Mouse (Mus musculus) cerebellum, adult 11-12 months (tissue): ENCODE measurements around the gene Tubgcp3.
"Not testable (repeated sequence)": the region's sequence is repeated elsewhere in the genome, so short reads cannot be mapped to it uniquely, and the experiment has no call there.

Experiments used
- DNase-seq: peaks from one replicate; pipeline ENCODE4 v3.0.0; 2022

Tubgcp3 gene

GRCm38 (mm10) chr8:12638446-12638845 lies 33.6 kb downstream of the Tubgcp3 start:
- DNase-seq = no peak

- no peak for DNase-seq
These were observed 36.7 kb downstream of the Tubgcp3 start for GRCm38 (mm10) chr8:12635366-12635765.

DNA sequence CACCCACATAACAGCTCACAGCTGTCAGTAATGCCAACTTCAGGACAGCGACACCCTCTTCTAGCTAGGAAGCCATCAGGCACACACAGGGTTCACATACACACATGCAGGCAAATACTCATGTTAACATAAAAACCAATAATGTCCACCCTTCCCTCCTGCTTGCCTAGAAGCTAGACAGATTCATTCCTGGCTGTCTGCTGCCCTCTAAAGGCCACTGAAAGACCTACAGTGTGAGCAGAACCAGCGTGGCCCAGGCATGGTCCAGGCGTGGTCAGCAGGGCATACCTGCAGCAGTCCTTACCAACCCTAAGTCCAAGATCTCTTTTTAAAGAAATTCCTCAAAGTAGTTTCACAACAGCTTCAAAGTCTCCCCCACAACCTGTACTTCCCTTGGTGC lies 43.0 kb downstream of the Tubgcp3 start:
- peak; percentile 18 for DNase-seq

DNA sequence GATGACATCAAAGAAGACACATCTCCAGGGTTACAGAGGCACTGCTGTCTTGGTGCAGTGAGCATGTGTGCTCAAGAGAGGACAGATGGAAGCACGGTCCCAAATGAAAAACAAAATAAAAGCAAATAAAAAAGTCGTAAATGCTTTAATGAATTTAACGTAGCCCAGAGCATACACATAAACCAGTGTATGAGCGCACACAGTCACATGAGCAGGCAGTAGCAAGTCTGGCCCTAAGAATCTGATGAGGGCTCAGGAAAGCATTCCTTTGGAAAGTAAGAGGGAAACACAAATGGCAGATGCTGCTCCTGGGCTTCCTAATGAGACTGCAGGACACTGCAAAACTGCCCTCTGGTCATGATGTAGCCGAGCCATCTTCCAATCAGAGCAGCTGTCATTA lies 46.2 kb downstream of the Tubgcp3 start:
- DNase-seq = no peak

GRCm38 (mm10) chr8:12621550-12622222 lies 50.4 kb downstream of the Tubgcp3 start:
- no peak for DNase-seq

GRCm38 (mm10) chr8:12617369-12617768 lies 54.7 kb downstream of the Tubgcp3 start:
- not testable (repeated sequence) for DNase-seq

DNA sequence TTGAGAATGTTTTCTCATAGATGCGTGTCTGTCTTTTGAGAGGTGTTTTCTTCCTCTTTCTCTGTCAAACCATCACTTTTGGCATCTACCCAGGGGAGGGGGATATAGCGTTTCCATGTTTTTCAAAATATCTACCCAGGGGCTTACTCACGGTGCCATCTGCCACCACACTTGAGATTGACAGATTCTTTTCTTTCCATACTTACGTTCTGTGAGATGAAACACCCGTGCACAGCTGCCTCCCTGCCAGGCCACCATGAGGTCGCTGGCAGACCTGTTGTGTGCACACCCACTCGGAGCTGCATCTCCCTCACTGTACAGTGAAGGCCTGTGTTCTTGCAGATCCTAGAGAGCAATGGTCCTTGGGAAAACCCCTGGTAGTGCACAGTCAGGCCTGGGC lies 58.8 kb downstream of the Tubgcp3 start:
- no peak for DNase-seq

- no peak for DNase-seq
These were observed 62.1 kb downstream of the Tubgcp3 start for GRCm38 (mm10) chr8:12609752-12610449.

GRCm38 (mm10) chr8:12608810-12609209 lies 63.2 kb downstream of the Tubgcp3 start:
- no peak for DNase-seq

- DNase-seq = peak; percentile 47
These were observed 64.8 kb downstream of the Tubgcp3 start for GRCm38 (mm10) chr8:12607223-12607622.

GRCm38 (mm10) chr8:12583785-12584184 lies 88.3 kb downstream of the Tubgcp3 start:
- no peak for DNase-seq

DNA sequence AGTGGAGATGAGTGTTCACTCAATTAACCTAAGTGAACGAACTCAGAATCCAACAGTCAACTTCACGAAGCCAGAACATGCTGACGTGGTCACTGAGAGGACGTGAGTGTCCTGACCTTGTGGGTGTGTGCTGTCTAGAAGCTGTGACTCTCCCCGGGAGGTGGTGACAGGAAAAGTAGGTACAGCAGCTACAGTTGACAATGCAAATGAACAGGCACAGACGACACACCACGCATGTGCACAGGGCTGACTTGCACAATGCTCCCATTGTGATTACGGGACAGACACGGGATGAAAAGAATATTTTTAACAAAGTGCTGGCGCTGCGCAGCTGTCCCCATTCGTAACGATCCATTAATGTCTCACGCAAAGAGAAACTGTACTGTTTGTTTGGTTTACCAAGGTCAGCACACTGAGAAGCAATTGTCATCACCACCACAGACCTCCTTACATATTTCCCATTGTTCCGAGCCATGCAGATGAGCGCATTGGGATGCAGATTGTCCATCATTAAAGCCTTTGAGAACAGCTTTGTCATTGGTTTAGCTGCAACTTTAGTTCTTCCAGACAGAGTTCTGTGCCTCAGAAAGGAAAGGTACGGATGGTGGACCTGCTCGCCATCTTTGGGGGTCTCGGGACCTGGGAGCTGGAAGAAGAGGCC lies 92.6 kb downstream of the Tubgcp3 start:
- DNase-seq = not testable (repeated sequence)

GRCm38 (mm10) chr8:12576739-12577138 lies 95.3 kb downstream of the Tubgcp3 start:
- DNase-seq = no peak

DNA sequence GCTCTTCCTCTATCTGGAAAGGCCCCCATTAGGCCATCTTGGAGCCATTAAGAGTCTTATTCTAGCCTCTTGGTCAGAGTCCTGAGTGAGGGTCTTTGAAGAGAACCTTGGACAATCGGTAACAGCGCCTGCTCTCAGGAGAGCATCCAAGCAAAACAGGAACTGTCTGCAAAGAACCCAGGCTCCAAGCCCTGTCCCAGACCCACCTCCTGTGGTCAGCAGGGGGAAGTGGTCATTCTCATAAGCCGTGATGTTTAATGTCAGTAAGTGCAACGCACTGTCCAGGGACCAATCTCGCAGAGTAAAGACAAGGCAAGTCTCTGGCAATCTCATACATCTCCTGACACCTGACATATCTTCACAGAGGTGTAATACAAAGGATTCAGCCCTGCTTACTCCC lies 96.0 kb downstream of the Tubgcp3 start:
- DNase-seq = no peak

GRCm38 (mm10) chr8:12572814-12573534 lies 99.1 kb downstream of the Tubgcp3 start, which contains the start of gene Spaca7:
Gene Spaca7, plus strand, starts transcription at chr8:12573029.
- DNase-seq = no peak

GRCm38 (mm10) chr8:12566509-12566908 lies 105.5 kb downstream of the Tubgcp3 start:
- no peak for DNase-seq

- no peak for DNase-seq
These were observed 106.6 kb downstream of the Tubgcp3 start for GRCm38 (mm10) chr8:12565488-12565887.

- no peak for DNase-seq
These were observed 107.7 kb downstream of the Tubgcp3 start for GRCm38 (mm10) chr8:12564307-12564706.
